Mouse (Mus musculus): ENCODE results near the gene Neurl4. TPM values are rescaled to one million over a fixed set of nuclear protein-coding genes. Genes with fewer than 3 reads are reported as not detected.

The Neurl4 gene
- polyA plus RNA-seq, 1 experiment, result 17.6 TPM

DNA sequence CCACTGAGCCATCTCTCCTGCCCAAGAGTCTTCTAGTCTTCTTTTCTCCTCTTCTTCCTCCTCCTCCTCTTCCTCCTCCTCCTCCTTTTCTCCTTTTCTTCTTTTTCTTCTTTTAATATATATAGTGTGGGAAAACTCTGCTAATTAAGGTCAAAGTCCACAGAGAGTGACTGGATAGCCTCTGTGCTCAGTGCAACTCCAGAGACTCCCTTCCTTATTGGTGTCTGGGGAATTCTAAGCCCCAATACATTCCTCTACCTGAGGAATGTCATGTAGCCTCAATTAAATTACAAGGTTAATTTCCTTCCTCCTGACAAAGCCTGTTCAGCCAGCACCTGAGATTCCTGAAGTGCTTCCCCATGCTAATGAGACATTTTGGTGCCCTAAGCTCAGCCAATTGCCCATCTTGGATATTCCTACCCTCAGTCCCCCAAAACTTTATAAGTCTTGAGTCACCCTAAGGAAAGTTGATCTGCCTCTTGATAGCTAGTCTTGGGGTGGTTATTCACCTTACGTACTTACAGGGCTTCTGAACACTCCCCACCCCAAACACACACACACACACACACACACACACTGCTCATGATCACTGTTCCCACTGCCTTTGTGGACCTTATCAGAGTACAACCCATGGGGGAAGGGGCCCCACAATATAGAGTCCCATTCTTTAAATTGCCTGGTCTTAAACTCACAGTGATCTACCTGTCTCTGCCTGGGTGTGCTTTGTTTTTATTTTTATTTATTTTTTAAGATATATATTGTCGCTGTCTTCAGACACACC is 30.4 kb upstream of the Neurl4 start:
- H3K4me1 ChIP-seq, result peaks cover 8% of the 10 kb centered on the region
- H3K36me3 ChIP-seq (replicated peaks; ENCODE audit: low read length), result no peaks in the 10 kb centered on the region
- H3K27me3 ChIP-seq (replicated peaks), result peaks cover 30% of the 10 kb centered on the region
- TF ChIP-seq GATA1 (IDR thresholded peaks at IDR 0.05; ENCODE audit: borderline replicate concordance, low read length) (no peak), FLI1 (IDR thresholded peaks at IDR 0.05; ENCODE audit: low read length) (no peak)
- H3K4me3 ChIP-seq (replicated peaks), result no peak overlapping the region
- H3K9me3 ChIP-seq, result no peaks in the 10 kb centered on the region

DNA sequence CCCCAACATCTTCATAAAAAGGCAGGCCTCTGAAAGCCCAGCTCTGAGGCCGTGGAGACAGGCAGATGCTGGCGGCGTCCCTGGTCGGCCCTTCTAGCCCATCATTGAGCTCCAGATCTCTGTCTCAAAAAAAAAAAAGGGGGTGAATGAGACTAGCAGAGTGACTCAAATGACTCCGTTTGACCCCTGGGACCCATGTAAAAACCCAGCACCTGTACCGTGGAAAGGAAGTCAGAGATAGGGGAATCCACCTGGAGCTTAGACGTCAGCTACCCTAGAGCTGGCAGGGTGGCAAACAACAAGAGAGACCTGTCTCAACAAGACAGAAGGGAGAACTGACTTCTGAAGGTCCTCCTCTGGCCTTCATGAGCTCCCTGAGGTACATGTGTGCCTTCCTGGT is 29.1 kb upstream of the Neurl4 start:
- Histone ChIP-seq H3K4me3 (replicated peaks) (no peak overlapping the region), H3K27me3 (replicated peaks) (peaks cover 24% of the 10 kb centered on the region), H3K9me3 (no peaks in the 10 kb centered on the region), H3K4me1 (peaks cover 22% of the 10 kb centered on the region), H3K36me3 (replicated peaks; ENCODE audit: low read length) (no peaks in the 10 kb centered on the region)
- no peak for TF ChIP-seq GATA1 (IDR thresholded peaks at IDR 0.05; ENCODE audit: borderline replicate concordance, low read length)
- TF ChIP-seq FLI1 (IDR thresholded peaks at IDR 0.05; ENCODE audit: low read length), result no peak

DNA sequence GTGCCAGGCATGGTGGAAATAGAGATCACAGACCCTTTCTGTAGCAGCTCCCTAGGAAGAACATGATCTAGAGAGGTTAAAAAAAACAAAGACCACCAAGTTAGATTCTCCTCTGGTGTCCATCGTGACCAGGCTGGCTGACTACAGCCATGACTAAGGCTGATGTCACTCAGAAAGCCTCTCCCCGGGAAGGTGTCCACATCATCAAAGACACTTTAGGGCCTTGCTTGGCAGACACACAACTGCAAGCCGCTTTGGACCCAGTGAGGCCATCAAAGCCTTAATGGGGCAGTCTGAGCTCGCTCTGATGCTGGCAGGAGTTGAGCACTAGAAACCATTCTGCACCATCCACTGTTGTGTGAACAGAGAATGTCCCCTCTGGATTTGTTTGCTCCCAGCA is 28.4 kb upstream of the Neurl4 start:
- no peaks in the 10 kb centered on the region for H3K36me3 ChIP-seq (replicated peaks; ENCODE audit: low read length)
- TF ChIP-seq GATA1 (IDR thresholded peaks at IDR 0.05; ENCODE audit: borderline replicate concordance, low read length) (no peak), FLI1 (IDR thresholded peaks at IDR 0.05; ENCODE audit: low read length) (no peak)
- no peaks in the 10 kb centered on the region for H3K9me3 ChIP-seq
- peaks cover 18% of the 10 kb centered on the region for H3K27me3 ChIP-seq (replicated peaks)
- H3K4me3 ChIP-seq (replicated peaks), result no peak overlapping the region
- H3K4me1 ChIP-seq, result peaks cover 23% of the 10 kb centered on the region

- no peaks in the 10 kb centered on the region for H3K9me3 ChIP-seq
- H3K36me3 ChIP-seq (replicated peaks; ENCODE audit: low read length), result peaks cover 2% of the 10 kb centered on the region
- H3K4me3 ChIP-seq (replicated peaks), result peak overlapping the region; percentile 42
- TF ChIP-seq FLI1 (IDR thresholded peaks at IDR 0.05; ENCODE audit: low read length), result no peak
- no peak for TF ChIP-seq GATA1 (IDR thresholded peaks at IDR 0.05; ENCODE audit: borderline replicate concordance, low read length)
- peaks cover 6% of the 10 kb centered on the region for H3K27me3 ChIP-seq (replicated peaks)
- peaks cover 60% of the 10 kb centered on the region for H3K4me1 ChIP-seq
Measured at GRCm38 (mm10) chr11:69876186-69876585, 24.7 kb upstream of the Neurl4 start.

GRCm38 (mm10) chr11:69876867-69877266 is 24.0 kb upstream of the Neurl4 start:
- peaks cover 2% of the 10 kb centered on the region for H3K36me3 ChIP-seq (replicated peaks; ENCODE audit: low read length)
- H3K4me3 ChIP-seq (replicated peaks), result peak overlapping the region; percentile 67
- peaks cover 67% of the 10 kb centered on the region for H3K4me1 ChIP-seq
- no peaks in the 10 kb centered on the region for H3K9me3 ChIP-seq
- TF ChIP-seq FLI1 (IDR thresholded peaks at IDR 0.05; ENCODE audit: low read length), result no peak
- peaks cover 6% of the 10 kb centered on the region for H3K27me3 ChIP-seq (replicated peaks)

DNA sequence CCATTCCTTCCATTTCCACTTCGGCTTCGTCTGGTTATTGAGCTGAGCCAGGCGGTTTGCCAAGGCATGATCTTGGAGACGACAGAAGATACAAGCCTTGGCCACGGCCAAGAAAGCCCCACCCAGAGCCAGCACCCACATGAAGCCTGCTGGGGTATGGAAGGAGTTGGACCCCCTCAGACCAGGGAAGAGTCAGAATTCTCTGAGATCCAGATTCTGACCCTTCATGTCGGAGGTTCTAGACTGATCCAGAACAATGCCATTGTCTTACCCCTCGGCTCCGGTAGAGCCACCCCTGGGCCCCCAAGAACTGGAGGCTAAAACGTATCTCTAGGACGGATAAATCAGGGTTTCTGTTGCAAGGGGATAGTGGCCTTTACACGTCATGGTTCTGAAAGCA is 23.0 kb upstream of the Neurl4 start, which contains the start of gene Tmem95:
Gene Tmem95, minus strand, starts transcription at position 141 of the 400 bp plus-strand sequence.
- TF ChIP-seq FLI1 (IDR thresholded peaks at IDR 0.05; ENCODE audit: low read length), result no peak
- TF ChIP-seq GATA1 (IDR thresholded peaks at IDR 0.05; ENCODE audit: borderline replicate concordance, low read length), result no peak
- Histone ChIP-seq H3K9me3 (no peaks in the 10 kb centered on the region), H3K4me3 (replicated peaks) (peak within 1 kb of the TSS; percentile 67), H3K27me3 (replicated peaks) (peaks cover 6% of the 10 kb centered on the region), H3K36me3 (replicated peaks; ENCODE audit: low read length) (peaks cover 5% of the 10 kb centered on the region), H3K4me1 (peaks cover 73% of the 10 kb centered on the region)

- Histone ChIP-seq H3K27me3 (replicated peaks) (peaks cover 6% of the 10 kb centered on the region), H3K36me3 (replicated peaks; ENCODE audit: low read length) (peaks cover 9% of the 10 kb centered on the region), H3K9me3 (no peaks in the 10 kb centered on the region), H3K4me3 (replicated peaks) (peak overlapping the region; percentile 40), H3K4me1 (peaks cover 73% of the 10 kb centered on the region)
- TF ChIP-seq FLI1 (IDR thresholded peaks at IDR 0.05; ENCODE audit: low read length) (no peak), GATA1 (IDR thresholded peaks at IDR 0.05; ENCODE audit: borderline replicate concordance, low read length) (no peak)
Measured at GRCm38 (mm10) chr11:69878399-69878798, 22.5 kb upstream of the Neurl4 start.

GRCm38 (mm10) chr11:69878952-69879351 is 21.9 kb upstream of the Neurl4 start:
- Histone ChIP-seq H3K4me1 (peaks cover 78% of the 10 kb centered on the region), H3K36me3 (replicated peaks; ENCODE audit: low read length) (peaks cover 15% of the 10 kb centered on the region), H3K9me3 (no peaks in the 10 kb centered on the region), H3K4me3 (replicated peaks) (peak overlapping the region; percentile 95), H3K27me3 (replicated peaks) (peaks cover 6% of the 10 kb centered on the region)
- TF ChIP-seq GATA1 (IDR thresholded peaks at IDR 0.05; ENCODE audit: borderline replicate concordance, low read length) (no peak), FLI1 (IDR thresholded peaks at IDR 0.05; ENCODE audit: low read length) (no peak)

- no peak for TF ChIP-seq FLI1 (IDR thresholded peaks at IDR 0.05; ENCODE audit: low read length)
- no peak for TF ChIP-seq GATA1 (IDR thresholded peaks at IDR 0.05; ENCODE audit: borderline replicate concordance, low read length)
- Histone ChIP-seq H3K4me3 (replicated peaks) (peak overlapping the region; percentile 95), H3K4me1 (peaks cover 84% of the 10 kb centered on the region)
Measured at GRCm38 (mm10) chr11:69879711-69880110, 21.2 kb upstream of the Neurl4 start.

DNA sequence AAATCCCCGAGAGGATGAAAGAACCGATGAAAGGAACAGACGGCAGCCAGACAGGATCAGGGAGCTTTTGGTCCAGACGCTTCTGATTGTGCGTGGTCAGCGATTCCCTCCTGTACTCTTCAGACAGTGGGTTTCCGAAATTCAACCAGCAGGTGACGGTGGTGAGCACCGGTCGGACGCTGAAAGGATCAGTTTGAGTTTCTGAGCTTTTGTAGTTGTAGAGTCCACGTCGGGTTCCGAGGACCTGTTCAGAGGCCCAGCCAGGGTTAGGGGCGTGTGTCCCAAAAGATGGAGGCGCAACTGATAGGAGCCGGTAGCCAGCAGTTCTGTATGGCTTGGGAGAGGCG is 20.4 kb upstream of the Neurl4 start:
- Histone ChIP-seq H3K4me1 (peaks cover 80% of the 10 kb centered on the region), H3K9me3 (no peaks in the 10 kb centered on the region), H3K36me3 (replicated peaks; ENCODE audit: low read length) (peaks cover 30% of the 10 kb centered on the region), H3K4me3 (replicated peaks) (peak overlapping the region; percentile 95), H3K27me3 (replicated peaks) (no peaks in the 10 kb centered on the region)
- TF ChIP-seq FLI1 (IDR thresholded peaks at IDR 0.05; ENCODE audit: low read length), result no peak
- no peak for TF ChIP-seq GATA1 (IDR thresholded peaks at IDR 0.05; ENCODE audit: borderline replicate concordance, low read length)

More at GRCm38 (mm10) chr11:69879711-69880110, 21.2 kb upstream of the Neurl4 start:
- H3K27me3 ChIP-seq (replicated peaks), result peaks cover under 1% of the 10 kb centered on the region
- H3K9me3 ChIP-seq, result no peaks in the 10 kb centered on the region
- H3K36me3 ChIP-seq (replicated peaks; ENCODE audit: low read length), result peaks cover 22% of the 10 kb centered on the region
